Mouse (Mus musculus) heart, postnatal 0 days (tissue): ENCODE results near the gene Slit1. TPM values are rescaled to one million over a fixed set of nuclear protein-coding genes. Genes with fewer than 3 reads are reported as not detected.

Source experiments
- ATAC-seq: fragments of 200-750 bp; cut with Nextera tagmentation; 2 replicates; pipeline ENCODE4 v1.8.0; 2017; ENCODE audit warnings: low read depth, moderate number of reproducible peaks, moderate library complexity; ENCODE audit not compliant: insufficient read depth
- DNase-seq: peaks from one replicate; pipeline ENCODE4 v3.0.0-alpha.2; 2016; ENCODE audit warnings: low spot score
- H3K27ac ChIP-seq: fragments of 300-500 bp; sonication (generic); 2 replicates; pipeline ENCODE4 v1.5.1; 2014; ENCODE audit warnings: low read depth, mild to moderate bottlenecking
- H3K27me3 ChIP-seq: fragments of 300-500 bp; sonication (generic); 2 replicates; pipeline ENCODE4 v1.6.1; 2014; ENCODE audit warnings: low read length, mixed read lengths; ENCODE audit not compliant: control insufficient read depth, insufficient read depth
- H3K36me3 ChIP-seq: fragments of 300-500 bp; sonication (generic); replicated peaks from 2 replicates; pipeline ENCODE4 v1.6.1; 2014; ENCODE audit warnings: low read length, mixed read lengths; ENCODE audit not compliant: control insufficient read depth, insufficient read depth
- H3K4me1 ChIP-seq: fragments of 300-500 bp; sonication (generic); 2 replicates; pipeline ENCODE4 v1.6.1; 2014; ENCODE audit warnings: antibody characterized with exemption; ENCODE audit not compliant: control insufficient read depth, insufficient read depth
- H3K4me2 ChIP-seq: fragments of 300-500 bp; sonication (generic); 2 replicates; pipeline ENCODE4 v1.6.1; 2014; ENCODE audit warnings: low read depth, mild to moderate bottlenecking, low read length, moderate library complexity
- H3K4me3 ChIP-seq: fragments of 300-500 bp; sonication (generic); 2 replicates; pipeline ENCODE4 v1.5.1; 2014; ENCODE audit warnings: low read depth, low read length
- H3K9ac ChIP-seq: fragments of 300-500 bp; sonication (generic); replicated peaks from 2 replicates; pipeline ENCODE4 v1.6.1; 2014; ENCODE audit warnings: low read depth, low read length, mixed read lengths
- H3K9me3 ChIP-seq: fragments of 300-500 bp; sonication (generic); replicated peaks from 2 replicates; pipeline ENCODE4 v1.6.1; 2016; ENCODE audit warnings: low read length; ENCODE audit not compliant: control insufficient read depth
- CTCF ChIP-seq: IDR thresholded peaks from 2 replicates; pipeline ENCODE4 v1.5.1; 2016; ENCODE audit warnings: antibody characterized with exemption, control low read depth, low read depth
- EP300 ChIP-seq: IDR thresholded peaks from 2 replicates; pipeline ENCODE4 v1.6.1; 2016; ENCODE audit warnings: antibody characterized with exemption, low read depth
- WGBS: fragments of 180-500 bp; shearing (Covaris S2); extraction: QIAGEN DNeasy Blood & Tissue Kit; methylation state at CpG from one replicate; pipeline ENCODE4 v1.1.7; 2014; 5-methylcytosine and 5-hydroxymethylcytosine counted together
- polyA plus RNA-seq: library from polyadenylated mRNA; unstranded; fragments of >200 nt; fragmentation: Nextera tagmentation; extraction: Ambion mirVana; gene quantifications from 2 replicates; pipeline ENCODE4 v1.2.1, GENCODE M21; 2015
- total RNA-seq: library from RNA; depleted of rRNA; stranded (reverse); fragments of >200 nt; gene quantifications from 2 replicates; pipeline ENCODE4 v1.2.3, GENCODE M21; 2014; ENCODE audit warnings: low replicate concordance

The Slit1 gene
- total and polyA plus RNA-seq, 2 experiments from 2014 or later: 0.61 TPM; not detected in 1

- TF ChIP-seq EP300 (no peak), CTCF (no peak)
- WGBS: 53% methylated on average over 19 of the region's 19 CpGs
- Histone ChIP-seq H3K4me3 (no peak overlapping the region), H3K27ac (peak overlapping the region; percentile 59), H3K9ac (no peak overlapping the region), H3K9me3 (no peaks in the 10 kb centered on the region), H3K4me1 (peaks cover 11% of the 10 kb centered on the region), H3K4me2 (no peak overlapping the region), H3K36me3 (no peaks in the 10 kb centered on the region), H3K27me3 (no peaks in the 10 kb centered on the region)
- peak; percentile 72 for ATAC-seq
- peak; percentile 39 for DNase-seq
Observed at GRCm38 (mm10) chr19:41618771-41619385, 124.6 kb downstream of the Slit1 start.

- no peak overlapping the region for H3K4me2 ChIP-seq
- H3K9me3 ChIP-seq: no peaks in the 10 kb centered on the region
- H3K4me3 ChIP-seq: no peak overlapping the region
- no peak overlapping the region for H3K9ac ChIP-seq
- ATAC-seq (no peak), DNase-seq (no peak)
- H3K27ac ChIP-seq: peak overlapping the region; percentile 28; the same call in 1 of the 2 replicates
- no peaks in the 10 kb centered on the region for H3K27me3 ChIP-seq
- TF ChIP-seq CTCF (no peak), EP300 (no peak)
- H3K36me3 ChIP-seq: no peaks in the 10 kb centered on the region
- H3K4me1 ChIP-seq: peaks cover 11% of the 10 kb centered on the region
- WGBS: 45% methylated on average over 6 of the region's 6 CpGs
Observed at GRCm38 (mm10) chr19:41618153-41618657, 125.3 kb downstream of the Slit1 start.

DNA sequence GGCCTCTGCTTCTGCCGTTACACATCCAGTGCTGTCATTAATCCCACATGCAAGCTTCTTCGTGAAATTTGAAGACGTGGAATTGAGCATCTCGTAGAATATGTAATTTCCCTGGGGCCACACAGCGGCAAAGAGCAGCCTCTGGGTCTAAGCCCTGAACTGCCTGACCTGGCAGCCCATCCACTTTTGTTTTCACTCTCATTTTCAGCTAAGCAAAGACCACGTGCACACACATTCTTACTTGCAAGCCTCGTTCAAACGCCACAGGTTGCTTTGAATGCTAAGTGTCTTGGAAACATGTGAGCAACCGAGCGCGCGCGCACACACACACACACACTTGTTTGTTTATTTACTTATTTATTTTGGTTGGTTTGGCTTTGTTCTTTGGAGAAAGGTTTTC lies 126.4 kb downstream of the Slit1 start:
- Histone ChIP-seq H3K9ac (no peak overlapping the region), H3K27me3 (no peaks in the 10 kb centered on the region), H3K4me3 (no peak overlapping the region), H3K27ac (no peak overlapping the region), H3K4me2 (no peak overlapping the region), H3K9me3 (no peaks in the 10 kb centered on the region), H3K4me1 (peaks cover 11% of the 10 kb centered on the region), H3K36me3 (no peaks in the 10 kb centered on the region)
- ATAC-seq: no peak
- 91% methylated on average over 13 of the region's 13 CpGs for WGBS
- no peak for DNase-seq
- no peak for TF ChIP-seq EP300

- DNase-seq (no peak), ATAC-seq (no peak)
- no peak overlapping the region for H3K27ac ChIP-seq
- no peaks in the 10 kb centered on the region for H3K36me3 ChIP-seq
- no peaks in the 10 kb centered on the region for H3K9me3 ChIP-seq
- WGBS: 86% methylated on average over 6 of the region's 6 CpGs
- no peaks in the 10 kb centered on the region for H3K27me3 ChIP-seq
- TF ChIP-seq CTCF: no peak
- no peak for TF ChIP-seq EP300
- peaks cover 11% of the 10 kb centered on the region for H3K4me1 ChIP-seq
- no peak overlapping the region for H3K4me2 ChIP-seq
- no peak overlapping the region for H3K9ac ChIP-seq
- no peak overlapping the region for H3K4me3 ChIP-seq
Observed at GRCm38 (mm10) chr19:41616274-41616673, 127.2 kb downstream of the Slit1 start.

DNA sequence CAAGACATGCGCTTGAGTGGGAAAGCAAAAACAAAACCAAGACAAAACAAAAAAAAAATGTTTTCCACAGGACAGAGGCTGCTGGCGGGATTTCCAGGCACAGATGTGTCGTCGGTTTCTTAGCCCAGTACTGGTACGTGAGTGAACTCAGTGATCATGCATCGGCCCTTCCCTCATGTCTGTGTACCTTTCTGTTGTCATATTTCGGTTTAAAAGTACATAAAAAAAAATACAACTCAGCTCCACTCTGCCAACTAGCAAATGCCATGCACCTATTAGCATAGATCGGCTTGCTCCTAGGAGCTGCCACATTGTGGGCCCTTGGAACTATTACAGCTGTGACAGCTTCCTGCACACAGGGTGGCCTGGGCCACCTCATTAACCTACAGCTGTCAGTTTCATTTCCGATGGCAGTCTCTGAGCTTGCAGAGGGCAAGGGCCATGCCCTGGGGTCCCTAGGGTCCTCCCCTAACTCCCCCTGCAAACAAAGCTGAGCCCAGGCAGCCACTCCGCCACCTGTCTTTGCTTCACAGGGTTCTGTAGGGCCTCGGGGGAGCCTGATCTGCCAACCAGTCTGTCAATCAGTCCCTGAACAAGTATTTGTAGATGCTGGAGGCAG lies 127.8 kb downstream of the Slit1 start:
- H3K36me3 ChIP-seq: no peaks in the 10 kb centered on the region
- no peak overlapping the region for H3K9ac ChIP-seq
- no peaks in the 10 kb centered on the region for H3K9me3 ChIP-seq
- no peak overlapping the region for H3K4me3 ChIP-seq
- H3K4me2 ChIP-seq: no peak overlapping the region
- no peak for TF ChIP-seq EP300
- no peak for TF ChIP-seq CTCF
- peaks cover 11% of the 10 kb centered on the region for H3K4me1 ChIP-seq
- no peaks in the 10 kb centered on the region for H3K27me3 ChIP-seq
- no peak overlapping the region for H3K27ac ChIP-seq
- ATAC-seq: no peak
- WGBS: 69% methylated on average over 11 of the region's 11 CpGs
- no peak for DNase-seq
